Mouse (Mus musculus) MEL (cell line): ENCODE data around the gene Ptafr. TPM values are rescaled to one million over a fixed set of nuclear protein-coding genes. Genes with fewer than 3 reads are reported as not detected.
A peak's percentile ranks its signal among the peaks of the same experiment; 100 is the strongest.

ENCODE experiments used
- DNase-seq: peaks from one replicate; pipeline ENCODE4 v3.0.0; 2011; ENCODE audit warnings: low read depth, low spot score
- H3K27ac ChIP-seq: 2 replicates; pipeline ENCODE4 v1.5.1; 2012; ENCODE audit warnings: low read depth, mild to moderate bottlenecking, control low read depth, low read length, moderate library complexity; ENCODE audit not compliant: control insufficient read depth
- H3K27me3 ChIP-seq, 2 experiments: fragments of 150-350 bp in 1 of 2; sonication (generic) in 1 of 2; 2 replicates each; pipeline ENCODE4 v1.6.1; 2012; ENCODE audit warnings: low read length in 2 of 2, mild to moderate bottlenecking in 2 of 2, improper control_type of control experiment in 1 of 2, moderate library complexity in 1 of 2; ENCODE audit not compliant: insufficient read depth in 2 of 2, control insufficient read depth in 1 of 2
- H3K36me3 ChIP-seq, 2 experiments: 2 replicates each; pipeline ENCODE4 v1.6.1; 2012 to 2014; ENCODE audit warnings: low read length in 2 of 2, improper control_type of control experiment in 1 of 2, inconsistent platforms in 1 of 2, mild to moderate bottlenecking in 1 of 2; ENCODE audit not compliant: insufficient read depth in 2 of 2, control insufficient read depth in 1 of 2
- H3K4me1 ChIP-seq, 2 experiments: fragments of 150-350 bp in 1 of 2; sonication (generic) in 1 of 2; 2 replicates each; pipeline ENCODE4 v1.6.1; 2012; ENCODE audit warnings: low read length in 2 of 2, improper control_type of control experiment in 1 of 2, mild to moderate bottlenecking in 1 of 2; ENCODE audit not compliant: insufficient read depth in 2 of 2, control insufficient read depth in 1 of 2
- H3K4me3 ChIP-seq, 2 experiments: fragments of 150-350 bp in 1 of 2; sonication (generic) in 1 of 2; 2 replicates each; pipeline ENCODE4 v1.5.1; 2012; ENCODE audit warnings: low read depth in 2 of 2, low read length in 2 of 2, mild to moderate bottlenecking in 2 of 2, moderate library complexity in 2 of 2, control low read depth in 1 of 2, improper control_type of control experiment in 1 of 2; ENCODE audit not compliant: control insufficient read depth in 1 of 2, insufficient read depth in 1 of 2
- H3K79me2 ChIP-seq: 2 replicates; pipeline ENCODE4 v1.6.1; 2012; ENCODE audit warnings: mild to moderate bottlenecking, low read length, moderate library complexity; ENCODE audit not compliant: control insufficient read depth, poor library complexity, insufficient read depth
- H3K9ac ChIP-seq: 2 replicates; pipeline ENCODE4 v1.6.1; 2012; ENCODE audit warnings: low read depth, mild to moderate bottlenecking, control low read depth, low read length, moderate library complexity; ENCODE audit not compliant: control insufficient read depth, poor library complexity, severe bottlenecking
- H3K9me3 ChIP-seq: fragments of 150-350 bp; sonication (generic); replicated peaks from 2 replicates; pipeline ENCODE4 v1.6.1; 2012; ENCODE audit warnings: mild to moderate bottlenecking, low read length, improper control_type of control experiment, moderate library complexity; ENCODE audit not compliant: insufficient read depth
- BHLHE40 ChIP-seq: IDR thresholded peaks from 2 replicates; pipeline ENCODE4 v1.6.1; 2012; ENCODE audit warnings: low read depth, mild to moderate bottlenecking, inconsistent platforms, low read length, improper control_type of control experiment, borderline replicate concordance
- CTCF ChIP-seq, 3 experiments: IDR thresholded peaks in 2 of 3; conservative IDR thresholded peaks in 1 of 3; 2 replicates each; pipeline ENCODE4 v1.5.1; 2011 to 2012; ENCODE audit warnings: low read length in 3 of 3, low read depth in 2 of 3, mild to moderate bottlenecking in 2 of 3, improper control_type of control experiment in 1 of 3, inconsistent platforms in 1 of 3, mixed read lengths in 1 of 3, moderate library complexity in 1 of 3; ENCODE audit not compliant: control insufficient read depth in 1 of 3, insufficient read depth in 1 of 3, poor library complexity in 1 of 3, severe bottlenecking in 1 of 3
- ELF1 ChIP-seq: IDR thresholded peaks from 2 replicates; pipeline ENCODE4 v1.6.1; 2014; ENCODE audit warnings: low read depth, mild to moderate bottlenecking, inconsistent platforms, low read length, improper control_type of control experiment, moderate library complexity
- EP300 ChIP-seq, 2 experiments: IDR thresholded peaks; 2 replicates each; pipeline ENCODE4 v1.6.1; 2011; ENCODE audit warnings: improper control_type of control experiment in 2 of 2, low read length in 2 of 2, low read depth in 1 of 2, mild to moderate bottlenecking in 1 of 2
- ETS1 ChIP-seq: IDR thresholded peaks from 2 replicates; pipeline ENCODE4 v1.6.1; 2012; ENCODE audit warnings: low read depth, mild to moderate bottlenecking, inconsistent platforms, low read length, improper control_type of control experiment, moderate library complexity
- GATA1 ChIP-seq: IDR thresholded peaks from 2 replicates; pipeline ENCODE4 v1.6.1; 2011; ENCODE audit warnings: low read depth, low read length, improper control_type of control experiment
- KAT2A ChIP-seq: conservative IDR thresholded peaks from 2 replicates; pipeline ENCODE4 v1.6.1; 2012; ENCODE audit warnings: low read depth, low read length, improper control_type of control experiment, inconsistent platforms
- MAX ChIP-seq: IDR thresholded peaks from 2 replicates; pipeline ENCODE4 v1.6.1; 2011; ENCODE audit warnings: low read length, improper control_type of control experiment
- MXI1 ChIP-seq: IDR thresholded peaks from 2 replicates; pipeline ENCODE4 v1.6.1; 2011; ENCODE audit warnings: mild to moderate bottlenecking, low read depth, low read length, improper control_type of control experiment
- POLR2A ChIP-seq, 2 experiments: IDR thresholded peaks; 2 replicates each; pipeline ENCODE4 v1.6.1; 2011 to 2012; ENCODE audit warnings: low read length in 2 of 2, mild to moderate bottlenecking in 2 of 2, control low read depth in 1 of 2, improper control_type of control experiment in 1 of 2, low read depth in 1 of 2, moderate library complexity in 1 of 2; ENCODE audit not compliant: control insufficient read depth in 1 of 2, insufficient read depth in 1 of 2, poor library complexity in 1 of 2
- RAD21 ChIP-seq: IDR thresholded peaks from 2 replicates; pipeline ENCODE4 v1.6.1; 2011; ENCODE audit warnings: mild to moderate bottlenecking, low read depth, low read length, improper control_type of control experiment
- RCOR1 ChIP-seq: IDR thresholded peaks from 2 replicates; pipeline ENCODE4 v1.6.1; 2012; ENCODE audit warnings: low read depth, mild to moderate bottlenecking, inconsistent platforms, low read length, improper control_type of control experiment
- SIN3A ChIP-seq: IDR thresholded peaks from 2 replicates; pipeline ENCODE4 v1.6.1; 2012; ENCODE audit warnings: low read length, improper control_type of control experiment, inconsistent platforms
- TAL1 ChIP-seq: IDR thresholded peaks from 2 replicates; pipeline ENCODE4 v1.6.1; 2012; ENCODE audit warnings: mild to moderate bottlenecking, inconsistent platforms, low read length, moderate library complexity, mixed read lengths
- TCF12 ChIP-seq: IDR thresholded peaks from 2 replicates; pipeline ENCODE4 v1.6.1; 2014; ENCODE audit warnings: low read depth, mild to moderate bottlenecking, inconsistent platforms, low read length, improper control_type of control experiment, moderate library complexity
- USF1 ChIP-seq: IDR thresholded peaks from 2 replicates; pipeline ENCODE4 v1.6.1; 2014; ENCODE audit warnings: low read depth, mild to moderate bottlenecking, inconsistent platforms, low read length, improper control_type of control experiment, moderate library complexity
- ZNF384 ChIP-seq: IDR thresholded peaks from 2 replicates; pipeline ENCODE4 v1.6.1; 2012; ENCODE audit warnings: low read depth, mild to moderate bottlenecking, inconsistent platforms, low read length, improper control_type of control experiment
- polyA plus RNA-seq, 2 experiments: library from polyadenylated mRNA; stranded (reverse) in 1 of 2; unstranded in 1 of 2; fragments of >175 nt in 1 of 2; fragments of >200 nt in 1 of 2; gene quantifications; 2 replicates each; pipeline versions ENCODE4 v1.2.1 to v1.2.4; 2012; ENCODE audit warnings: low replicate concordance in 2 of 2, low read depth in 1 of 2; ENCODE audit not compliant: insufficient read length in 2 of 2, insufficient read depth in 1 of 2, missing spikeins in 1 of 2
- total RNA-seq: library from RNA; depleted of rRNA; stranded (reverse); fragments of 300-350 nt; gene quantifications from 2 replicates; pipeline ENCODE4 v1.2.3, GENCODE M21; 2012

The Ptafr gene
- total and polyA plus RNA-seq, 3 experiments, result 0.06 TPM; not detected in 2

GRCm38 (mm10) chr4:132603468-132603867 lies 39.6 kb downstream of the Ptafr start:
- DNase-seq, result no peak
- H3K9me3 ChIP-seq, result no peaks in the 10 kb centered on the region
- TF ChIP-seq USF1 (no peak), TAL1 (no peak), BHLHE40 (no peak), TCF12 (no peak), RAD21 (no peak), RCOR1 (no peak), ZNF384 (no peak), KAT2A (no peak), CTCF (IDR thresholded peaks at IDR 0.05 in 2 of 3, conservative IDR thresholded peaks at IDR 0.05 in 1 of 3; ENCODE audit: control insufficient read depth in 1 of 3, insufficient read depth in 1 of 3, low read depth in 2 of 3, low read length in 3 of 3, poor library complexity in 1 of 3, severe bottlenecking in 1 of 3) (no peak), MAX (no peak), ELF1 (no peak), POLR2A (IDR thresholded peaks at IDR 0.05; ENCODE audit: control insufficient read depth in 1 of 2, insufficient read depth in 1 of 2, low read depth in 1 of 2, low read length in 2 of 2, poor library complexity in 1 of 2) (no peak), GATA1 (no peak)
- TF ChIP-seq, all 39 proteins: peak for 0
- H3K36me3 ChIP-seq, result no peaks in the 10 kb centered on the region
- H3K4me3 ChIP-seq, result no peak overlapping the region
- H3K9ac ChIP-seq, result no peak overlapping the region
- H3K4me1 ChIP-seq, result peaks cover 6 to 15% of the 10 kb centered on the region in 2 experiments
- no peaks in the 10 kb centered on the region for H3K27me3 ChIP-seq
- no peaks in the 10 kb centered on the region for H3K79me2 ChIP-seq
- no peak overlapping the region for H3K27ac ChIP-seq

- no peak overlapping the region for H3K4me3 ChIP-seq
- no peaks in the 10 kb centered on the region for H3K36me3 ChIP-seq
- no peaks in the 10 kb centered on the region for H3K79me2 ChIP-seq
- no peaks in the 10 kb centered on the region; a peak in 1 of 4 replicates for H3K27me3 ChIP-seq
- TF ChIP-seq MXI1, result 0 out of 2 replicates have a peak, but pooled peaks have one; percentile 36
- 0 out of 2 replicates have a peak, but pooled peaks have one; percentile 43 for TF ChIP-seq SIN3A
- peak; percentile 31; the same call in 1 of the 2 replicates for TF ChIP-seq ETS1
- peak; percentile 74 for TF ChIP-seq ELF1
- peak in 1 of 2 experiments; percentile 39; a peak in 1 of 4 replicates for TF ChIP-seq EP300 (IDR thresholded peaks at IDR 0.05; ENCODE audit: low read depth in 1 of 2, low read length in 2 of 2)
- no peak for TF ChIP-seq BHLHE40
- DNase-seq, result peak; percentile 53
- no peak overlapping the region for H3K9ac ChIP-seq
- H3K27ac ChIP-seq, result no peak overlapping the region
- no peaks in the 10 kb centered on the region for H3K9me3 ChIP-seq
- H3K4me1 ChIP-seq, result peaks cover 6 to 12% of the 10 kb centered on the region in 2 experiments
These were observed 41.9 kb downstream of the Ptafr start for GRCm38 (mm10) chr4:132605816-132606215.
